Mouse (Mus musculus): ENCODE data around the gene Clip1.
"Not testable (repeated sequence)": the region's sequence is repeated elsewhere in the genome, so short reads cannot be mapped to it uniquely, and the experiment has no call there.

Gene Clip1

DNA sequence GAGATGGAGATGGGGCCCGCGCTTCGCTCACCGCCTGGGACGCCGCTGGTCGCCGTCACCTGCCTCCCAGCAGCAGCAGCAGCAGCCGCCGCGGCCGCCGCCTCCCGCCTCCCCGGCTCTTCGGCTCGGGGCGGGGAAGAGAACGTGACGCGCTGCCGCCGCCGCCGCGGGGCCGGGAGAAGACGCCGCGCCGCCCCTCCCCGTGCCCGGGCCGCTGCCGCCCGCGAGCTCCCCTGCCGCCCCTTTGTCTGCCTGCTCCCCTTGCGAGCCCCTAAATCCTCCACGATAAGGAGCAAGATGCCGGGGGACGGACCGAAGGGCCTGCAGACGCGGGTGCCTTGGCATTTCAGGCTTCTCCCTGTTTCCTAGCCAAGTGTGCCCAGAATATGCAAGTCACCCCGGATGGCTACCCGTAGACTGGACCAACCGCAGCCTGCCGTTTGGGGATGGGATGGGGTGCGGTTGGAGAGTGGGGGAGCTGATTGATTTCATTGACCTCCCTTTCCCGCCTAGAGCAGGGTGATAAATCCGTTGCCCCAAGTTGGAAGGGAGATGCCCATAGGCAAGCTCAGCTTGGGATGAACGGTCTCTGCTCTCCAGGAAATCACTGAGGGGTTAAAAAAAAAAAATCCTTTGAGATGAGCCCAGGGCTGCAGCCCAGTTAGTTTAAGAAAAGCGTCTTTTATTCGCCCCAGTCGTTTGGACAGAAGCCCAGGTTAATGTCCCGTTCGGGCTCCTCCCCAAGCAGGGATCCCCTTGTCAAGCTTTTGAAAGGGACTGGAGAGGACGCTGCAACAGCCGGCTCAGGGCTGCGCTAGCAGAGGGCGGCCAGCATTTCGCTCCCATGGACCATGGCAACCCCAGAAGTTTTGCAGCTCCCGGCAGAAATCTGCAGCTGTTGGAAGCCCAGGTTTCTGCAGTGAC is at the start of gene Clip1:
Clip1 (minus strand) TSS at position 398 of the 924 bp plus-strand sequence.
- peak; percentile 48 to 62 for DNase-seq (ENCODE audit: low spot score in 2 of 2)

DNA sequence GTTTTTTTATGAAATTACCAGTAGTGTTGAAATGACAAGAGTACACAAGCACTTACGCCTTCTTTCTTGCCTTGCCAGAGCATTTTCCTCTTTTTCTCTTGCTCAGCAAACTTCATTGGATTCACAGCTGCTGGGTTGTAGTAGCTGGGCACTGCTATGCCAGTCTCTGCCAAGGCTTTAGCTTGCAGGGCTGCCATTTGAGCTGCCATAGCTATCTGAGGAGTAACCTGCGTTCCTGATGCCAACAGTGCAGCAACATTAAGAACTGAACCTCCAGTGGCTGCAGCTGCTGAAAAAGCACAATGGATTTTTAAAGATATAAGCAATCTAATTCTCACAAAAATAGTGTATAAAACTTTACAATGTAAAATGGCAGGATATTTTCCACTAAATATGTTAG is 46.6 kb upstream of the Clip1 start:
- no peak for DNase-seq (ENCODE audit: low spot score in 2 of 2)

- DNase-seq (ENCODE audit: low spot score in 2 of 2) = not testable (repeated sequence)
Measured at GRCm38 (mm10) chr5:123723816-123724215, 39.4 kb upstream of the Clip1 start.

- DNase-seq (ENCODE audit: low spot score in 2 of 2) = peak; percentile 94
Measured at GRCm38 (mm10) chr5:123720328-123721311, 36.2 kb upstream of the Clip1 start, which contains the start of gene Zcchc8. Gene Zcchc8, minus strand, starts transcription at chr5:123721100.

GRCm38 (mm10) chr5:123714622-123715021 is 30.2 kb upstream of the Clip1 start:
- no peak for DNase-seq (ENCODE audit: low spot score in 2 of 2)

DNA sequence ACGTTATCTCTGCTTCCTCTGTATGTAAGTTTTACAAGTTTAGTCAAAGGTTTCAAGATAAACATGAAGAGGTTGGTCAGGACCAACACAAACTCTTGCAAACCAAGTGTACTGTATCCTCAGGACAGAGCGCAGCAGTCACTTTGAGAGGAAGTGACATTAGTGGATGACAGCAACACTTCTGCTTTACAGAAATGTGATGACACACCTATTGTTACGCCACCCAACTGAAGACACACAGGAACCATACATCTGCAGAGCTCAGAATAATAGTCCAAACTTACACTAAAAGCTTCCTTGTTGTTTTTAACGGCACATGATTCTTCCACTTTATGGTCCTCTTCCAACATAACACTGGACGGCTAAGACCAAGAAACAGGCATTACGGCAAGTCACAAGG is 29.4 kb upstream of the Clip1 start:
- DNase-seq (ENCODE audit: low spot score in 2 of 2) = no peak

DNA sequence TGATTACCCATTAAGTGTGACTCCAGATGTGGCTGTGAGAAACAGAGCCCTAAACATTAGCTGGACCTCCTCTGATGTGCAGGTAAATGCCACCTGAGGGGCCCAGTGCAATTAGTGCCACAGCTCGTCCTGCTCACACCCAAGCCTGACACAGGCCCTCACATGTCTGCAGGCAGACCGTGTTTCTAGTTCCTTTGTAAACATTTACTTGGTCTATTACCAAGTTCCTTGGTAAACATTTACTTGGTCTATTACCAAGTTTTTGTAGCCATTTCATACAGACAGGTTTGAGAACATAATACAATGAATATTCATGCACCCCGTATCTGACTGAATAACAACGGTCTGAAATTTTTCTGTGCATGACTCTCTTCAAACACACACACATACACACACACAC is 25.2 kb upstream of the Clip1 start:
- no peak for DNase-seq (ENCODE audit: low spot score in 2 of 2)

DNA sequence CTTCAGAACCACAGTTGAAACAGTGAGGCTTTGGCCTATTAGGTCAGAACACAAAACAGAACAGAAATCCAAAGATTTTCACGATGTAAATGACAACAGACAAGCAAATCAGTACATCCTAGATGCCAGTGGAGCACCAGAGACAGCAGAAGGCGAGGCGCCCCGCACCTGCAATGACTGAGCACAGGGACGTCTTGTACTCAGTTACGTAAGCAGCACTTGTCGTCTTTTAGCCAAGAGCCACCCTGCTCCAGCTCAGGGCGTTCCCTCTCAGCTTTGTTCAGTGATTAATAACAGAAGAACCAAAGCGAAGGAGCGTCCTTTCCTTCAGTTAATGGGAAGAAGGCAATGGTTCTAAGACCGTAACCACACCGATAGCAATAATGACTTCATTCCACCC is 24.2 kb upstream of the Clip1 start:
- DNase-seq (ENCODE audit: low spot score in 2 of 2) = no peak

DNA sequence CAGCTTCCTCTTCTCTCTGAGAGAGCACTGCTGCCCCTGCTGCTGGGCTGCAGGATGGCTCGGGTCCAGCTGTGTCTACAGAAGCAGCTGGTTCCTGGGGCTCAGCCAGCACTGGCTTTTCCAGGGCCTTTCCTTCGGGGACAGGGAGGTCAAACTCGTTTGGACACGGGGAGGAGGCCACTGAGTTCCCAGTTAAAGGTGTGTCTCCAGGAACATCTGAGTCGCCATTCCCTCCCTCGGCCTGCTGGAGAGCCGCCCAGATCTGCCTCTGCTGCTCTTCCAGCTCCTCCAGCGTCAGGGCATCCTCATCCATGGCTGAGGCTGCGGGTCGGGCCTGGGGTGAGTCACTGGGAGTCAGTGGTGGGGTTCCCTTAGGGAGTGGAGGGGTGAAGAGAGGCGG is 16.2 kb upstream of the Clip1 start:
- DNase-seq (ENCODE audit: low spot score in 2 of 2) = peak in 1 of 2 experiments; percentile 16

DNA sequence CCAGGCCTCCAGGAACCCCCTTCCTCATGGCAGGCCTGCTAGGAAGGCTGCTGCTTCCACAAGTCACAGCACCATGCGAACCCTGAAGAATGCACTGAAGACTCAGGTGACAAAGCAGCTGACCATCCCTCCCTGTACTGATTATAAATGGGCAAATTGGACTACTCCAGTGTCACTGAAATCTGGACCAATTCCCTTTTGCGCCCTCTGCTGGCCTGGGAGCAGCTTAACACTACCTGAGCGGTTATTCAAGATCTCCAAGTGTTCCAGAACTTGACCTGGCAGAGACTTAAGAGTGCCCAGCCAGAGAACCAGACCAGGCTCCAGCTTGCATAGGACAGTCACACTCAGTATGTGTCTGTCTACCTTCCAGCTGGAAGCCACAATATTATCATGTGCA is 14.8 kb upstream of the Clip1 start:
- peak in 1 of 2 experiments; percentile 34 for DNase-seq (ENCODE audit: low spot score in 2 of 2)

- DNase-seq (ENCODE audit: low spot score in 2 of 2) = no peak
Measured at GRCm38 (mm10) chr5:123696961-123697360, 12.5 kb upstream of the Clip1 start.

- no peak for DNase-seq (ENCODE audit: low spot score in 2 of 2)
Measured at GRCm38 (mm10) chr5:123696244-123696643, 11.8 kb upstream of the Clip1 start.

- DNase-seq (ENCODE audit: low spot score in 2 of 2) = no peak
Measured at GRCm38 (mm10) chr5:123694468-123694867, 10.1 kb upstream of the Clip1 start.

DNA sequence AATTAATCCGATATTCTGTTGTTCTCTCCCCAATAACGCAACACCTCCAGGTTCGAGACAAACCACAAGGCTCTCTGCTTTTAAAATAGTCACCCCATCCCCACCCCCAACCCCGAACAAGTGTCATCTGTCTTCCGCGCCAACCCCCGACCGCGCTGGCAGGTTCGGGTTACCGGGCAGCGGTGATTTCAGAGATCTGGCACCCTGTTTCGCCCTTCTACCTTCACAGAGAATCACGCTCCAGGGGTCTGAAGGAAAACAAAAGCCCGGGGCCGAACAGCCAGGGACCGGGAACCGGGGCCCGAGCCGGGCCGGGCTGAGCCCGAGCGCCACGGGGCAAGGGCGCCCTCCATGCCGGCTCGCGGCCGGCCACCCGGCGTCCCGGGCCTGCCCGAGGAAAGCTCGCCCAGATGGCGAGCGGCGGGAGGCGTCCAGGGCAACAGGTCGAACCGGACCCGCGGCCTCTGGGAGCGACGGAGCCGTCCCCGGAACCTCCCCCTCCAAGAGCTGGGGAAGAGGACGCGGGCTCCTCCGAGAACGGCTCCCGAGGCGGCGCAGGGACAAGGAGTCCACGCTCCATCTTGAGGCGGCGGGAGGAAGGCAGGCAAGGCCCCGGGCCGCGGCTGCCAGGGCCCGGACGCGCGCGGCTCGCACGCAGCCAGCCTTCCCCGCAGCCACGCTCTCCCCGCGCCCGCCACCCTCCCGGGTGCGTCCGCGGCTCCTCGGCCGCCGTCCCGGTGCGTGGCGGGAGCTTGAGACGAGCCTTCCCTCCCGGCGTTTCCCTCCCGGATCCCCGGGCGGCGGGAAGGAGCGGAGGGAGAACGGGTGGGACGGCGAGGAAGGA is 819 bp downstream of the Clip1 start:
- DNase-seq (ENCODE audit: low spot score in 2 of 2) = peak in 1 of 2 experiments; percentile 16

- DNase-seq (ENCODE audit: low spot score in 2 of 2) = no peak
Measured at GRCm38 (mm10) chr5:123683043-123683376, 1.4 kb downstream of the Clip1 start.

DNA sequence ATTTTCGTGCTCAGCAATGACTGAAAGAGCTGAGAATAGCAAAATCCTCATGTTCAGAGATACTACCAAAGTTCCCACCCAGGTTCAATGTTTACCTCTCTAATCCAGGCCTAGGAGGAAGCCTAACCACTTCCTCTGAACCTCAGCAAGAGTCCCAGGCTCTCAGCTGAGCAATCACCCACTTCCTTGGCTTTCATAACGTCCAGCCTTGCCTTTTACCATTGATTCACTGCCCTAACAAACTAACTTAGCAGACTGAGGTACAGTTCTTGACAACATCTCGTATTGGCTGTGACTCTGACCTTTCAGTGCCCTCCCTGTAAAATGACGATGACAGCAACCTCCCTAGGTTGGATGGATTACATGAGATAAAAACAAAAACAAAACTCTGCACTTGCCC is 2.0 kb downstream of the Clip1 start:
- DNase-seq (ENCODE audit: low spot score in 2 of 2) = no peak

DNA sequence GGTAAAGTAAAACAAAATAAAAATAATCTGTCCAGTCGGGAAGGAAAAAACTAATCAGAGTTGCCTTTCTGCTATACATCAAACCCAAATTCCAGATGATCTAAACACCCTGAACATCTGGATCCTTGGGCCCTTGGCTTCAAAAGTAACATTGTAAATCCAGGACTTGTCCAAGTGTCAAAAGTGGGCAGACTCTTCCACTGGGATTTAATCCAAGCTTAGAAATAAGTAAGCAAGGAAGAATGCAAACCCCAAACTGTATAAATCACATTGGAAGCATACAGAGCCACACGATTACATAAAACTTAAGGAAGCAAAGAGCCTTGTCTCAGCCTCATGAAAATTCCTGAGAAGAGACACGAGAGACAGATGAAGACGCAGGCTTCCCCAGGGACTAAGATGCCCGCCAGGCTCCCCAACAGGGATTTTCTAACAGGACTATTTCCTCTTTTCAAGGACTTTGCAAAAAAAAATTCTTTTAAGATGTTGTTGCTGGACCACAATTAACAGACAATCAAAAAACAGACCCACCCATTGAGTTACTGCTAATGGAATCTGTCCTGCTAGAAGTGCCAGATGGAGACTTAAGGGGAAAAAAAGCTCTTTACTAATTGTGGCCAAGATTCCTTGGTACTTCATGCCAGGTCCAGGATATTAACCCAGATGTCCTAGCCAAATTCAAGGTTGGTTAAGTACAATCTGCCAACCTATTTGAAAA is 4.7 kb downstream of the Clip1 start:
- DNase-seq (ENCODE audit: low spot score in 2 of 2) = no peak

- no peak for DNase-seq (ENCODE audit: low spot score in 2 of 2)
Measured at GRCm38 (mm10) chr5:123679106-123679505, 5.3 kb downstream of the Clip1 start.

- DNase-seq (ENCODE audit: low spot score in 2 of 2) = no peak
Measured at GRCm38 (mm10) chr5:123675717-123676116, 8.7 kb downstream of the Clip1 start.

DNA sequence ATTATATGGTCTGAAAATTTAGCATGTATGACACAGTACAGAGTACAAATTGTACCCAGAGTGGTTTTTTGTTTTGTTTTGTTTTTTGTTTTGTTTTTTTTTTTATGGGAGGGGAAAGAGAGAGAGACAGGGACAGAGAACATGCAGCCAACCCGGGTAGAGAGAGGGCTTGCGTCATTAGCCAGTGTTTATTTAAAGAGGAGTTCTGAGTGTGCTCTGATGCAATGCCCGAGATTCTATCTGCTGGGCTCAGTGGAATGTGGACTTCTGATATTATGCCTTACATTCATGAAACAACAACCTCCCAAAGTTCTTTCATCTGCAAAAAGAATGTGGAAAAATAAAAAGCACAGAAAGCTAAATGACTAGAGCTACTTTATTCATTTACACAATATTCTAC is 9.2 kb downstream of the Clip1 start:
- no peak for DNase-seq (ENCODE audit: low spot score in 2 of 2)

DNA sequence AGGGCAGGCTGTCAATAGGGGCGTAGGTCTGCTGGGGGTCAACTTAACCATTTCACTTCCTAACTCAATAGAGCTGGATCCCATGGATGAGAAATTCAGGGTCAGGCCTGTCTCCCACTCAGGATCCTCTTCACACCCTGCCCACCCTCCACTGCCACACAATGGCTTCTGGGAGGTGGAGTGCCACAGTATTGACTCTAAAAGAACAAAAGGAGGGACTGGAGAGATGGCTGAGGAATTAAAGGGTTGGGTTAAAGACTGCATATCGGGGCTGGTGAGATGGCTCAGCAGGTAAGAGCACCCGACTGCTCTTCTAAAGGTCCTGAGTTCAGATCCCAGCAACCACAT is 13.0 kb downstream of the Clip1 start:
- no peak for DNase-seq (ENCODE audit: low spot score in 2 of 2)

Measured in frontal cortex, postnatal 14 days (tissue).